Mouse (Mus musculus) lung, postnatal 4 days (tissue): ENCODE data around the gene Daglb.
"Not testable (repeated sequence)": the region's sequence is repeated elsewhere in the genome, so short reads cannot be mapped to it uniquely, and the experiment has no call there.

Source experiments
- DNase-seq, 2 experiments: peaks; one replicate each; pipeline ENCODE4 v3.0.0; 2021

The Daglb gene

DNA sequence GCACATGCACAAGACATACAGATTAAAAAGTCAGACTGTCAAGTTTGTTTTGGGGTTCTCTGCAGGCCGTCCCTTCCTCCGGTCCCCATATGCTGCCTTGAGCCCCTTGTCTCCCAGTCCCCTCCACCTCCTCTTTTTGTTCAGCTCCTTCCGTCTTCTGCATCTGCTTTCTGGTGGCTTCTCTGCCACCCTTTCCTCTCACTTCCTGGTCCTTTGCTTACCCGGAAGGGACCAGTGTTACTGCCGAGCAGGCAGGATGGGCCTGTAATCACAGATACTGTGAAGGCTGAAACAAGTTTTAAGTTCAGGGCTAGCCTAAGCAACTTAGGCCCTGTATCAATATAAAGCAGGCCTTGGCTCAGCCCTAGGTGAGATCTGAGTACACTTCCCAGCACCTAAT lies 23.6 kb downstream of the Daglb start:
- DNase-seq: no peak

DNA sequence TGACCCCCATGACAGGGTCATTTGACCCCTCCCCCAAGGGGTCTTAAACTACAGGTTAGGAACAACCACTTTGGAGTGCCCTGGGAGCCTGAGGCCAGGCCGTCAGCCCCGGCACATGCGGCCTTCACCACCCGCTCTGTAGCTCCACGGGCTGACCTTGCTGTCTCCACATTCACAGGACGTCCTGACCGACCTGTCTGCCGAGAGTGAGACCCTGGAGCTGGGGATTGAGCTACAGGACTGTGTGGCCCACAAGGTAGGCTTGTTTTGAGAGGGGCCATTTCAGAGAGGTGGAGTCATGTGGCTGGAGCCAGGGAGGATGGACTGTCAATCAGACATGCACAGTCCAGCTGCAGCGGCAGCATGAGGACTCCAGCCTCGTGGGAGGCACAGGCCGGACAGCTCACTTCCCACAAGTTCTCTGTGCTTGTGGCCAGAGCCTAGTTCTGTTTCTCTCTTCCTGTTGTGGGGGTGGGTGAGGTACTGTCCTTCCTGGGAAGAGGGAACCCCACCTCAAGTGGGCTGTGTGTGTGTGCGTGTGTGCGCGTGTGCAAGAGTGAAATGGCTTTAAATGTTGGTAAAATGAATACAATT lies 25.5 kb downstream of the Daglb start:
- no peak for DNase-seq

DNA sequence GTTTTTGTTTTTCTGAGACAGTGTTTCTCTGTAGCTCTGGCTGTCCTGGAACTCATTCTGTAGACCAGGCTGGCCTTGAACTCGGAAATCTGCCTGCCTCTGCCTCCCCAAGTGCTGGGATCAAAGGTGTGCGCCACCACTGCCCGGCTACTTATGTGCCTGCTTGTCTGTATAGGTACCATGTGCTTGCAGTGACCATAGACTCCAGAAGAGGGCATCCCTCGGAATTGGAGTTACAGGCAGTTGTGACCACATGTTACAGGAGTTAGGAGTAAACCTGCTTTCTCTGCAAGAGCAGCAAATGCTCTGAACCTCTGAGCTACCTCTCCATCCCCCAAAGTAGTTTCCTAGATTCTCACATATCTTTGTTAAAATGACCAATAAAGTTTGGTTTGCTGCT lies 27.4 kb downstream of the Daglb start:
- no peak for DNase-seq

DNA sequence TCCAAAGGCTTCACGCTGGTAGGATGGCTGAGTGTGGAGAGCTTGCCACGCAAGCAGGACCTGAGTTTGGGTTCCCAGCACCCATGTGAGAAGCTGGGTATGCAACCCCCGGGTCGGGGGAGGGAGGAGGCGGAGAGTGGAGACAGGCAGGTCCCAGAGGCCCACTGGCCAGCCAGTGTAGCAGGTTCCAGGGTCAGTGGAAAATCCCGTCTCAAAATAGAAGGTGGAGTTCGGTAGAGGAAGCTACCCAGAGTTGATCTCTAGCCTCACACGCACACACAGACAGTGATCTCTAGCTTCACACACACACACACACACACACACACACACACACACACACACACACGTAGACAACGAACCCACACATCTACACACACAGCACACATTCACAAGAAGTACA lies 28.8 kb downstream of the Daglb start:
- DNase-seq: no peak

DNA sequence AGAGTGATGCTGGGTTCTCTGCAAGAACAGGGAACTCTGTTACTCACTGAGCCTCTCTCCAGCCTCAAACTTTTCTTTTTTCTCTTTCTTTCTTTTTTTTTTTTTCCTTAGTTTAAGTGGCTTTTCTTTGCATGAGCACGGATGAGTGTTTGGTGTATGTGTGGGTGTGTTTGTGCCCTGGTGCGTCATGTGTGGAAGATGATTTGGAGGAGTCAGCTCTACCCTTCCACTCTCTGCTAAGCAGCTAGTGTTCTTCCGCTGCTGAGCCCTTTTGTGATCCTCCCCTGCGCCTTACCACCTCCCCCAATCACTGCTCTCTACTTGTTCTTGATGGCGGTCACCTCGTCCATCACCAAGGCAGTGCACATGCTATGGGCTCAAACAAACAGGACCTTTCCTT lies 31.3 kb downstream of the Daglb start:
- DNase-seq: no peak

DNA sequence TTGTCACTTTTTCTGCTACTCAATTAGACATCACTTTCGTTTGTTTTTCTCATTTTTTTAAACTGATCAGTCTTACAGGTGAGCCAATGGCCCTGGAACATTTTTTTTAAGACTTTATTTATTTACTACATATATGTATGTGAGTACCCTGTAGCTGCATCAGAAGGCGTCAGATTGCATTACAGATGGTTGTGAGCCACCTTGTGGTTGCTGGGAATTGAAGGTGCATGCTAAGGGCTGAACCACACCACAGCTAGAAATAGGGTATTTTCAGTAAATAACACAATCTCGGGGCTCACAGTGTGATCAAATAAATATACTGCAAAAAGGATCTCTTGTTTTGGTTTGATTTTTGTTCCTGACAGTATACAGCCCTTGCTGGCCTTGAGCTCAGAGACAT lies 33.1 kb downstream of the Daglb start:
- DNase-seq: no peak

DNA sequence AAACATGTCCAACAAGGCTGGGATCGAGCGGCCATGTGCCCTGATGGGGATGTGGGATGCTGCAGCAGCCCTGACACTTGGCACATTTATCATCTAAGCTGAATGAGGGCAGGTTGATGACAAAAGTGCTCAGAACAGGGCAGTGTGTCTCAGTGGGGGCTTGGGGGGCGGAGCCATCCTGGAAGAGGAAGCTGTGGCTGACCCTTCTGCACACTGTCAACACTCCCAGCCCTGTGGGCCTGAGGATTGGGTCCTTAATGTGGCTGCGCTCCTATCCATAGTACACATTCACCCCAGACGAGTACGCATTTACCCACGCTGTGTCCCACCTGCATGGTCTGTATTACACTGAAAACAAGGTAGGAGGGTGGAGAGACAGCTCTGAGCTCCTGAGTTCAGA lies 34.8 kb downstream of the Daglb start:
- no peak for DNase-seq

DNA sequence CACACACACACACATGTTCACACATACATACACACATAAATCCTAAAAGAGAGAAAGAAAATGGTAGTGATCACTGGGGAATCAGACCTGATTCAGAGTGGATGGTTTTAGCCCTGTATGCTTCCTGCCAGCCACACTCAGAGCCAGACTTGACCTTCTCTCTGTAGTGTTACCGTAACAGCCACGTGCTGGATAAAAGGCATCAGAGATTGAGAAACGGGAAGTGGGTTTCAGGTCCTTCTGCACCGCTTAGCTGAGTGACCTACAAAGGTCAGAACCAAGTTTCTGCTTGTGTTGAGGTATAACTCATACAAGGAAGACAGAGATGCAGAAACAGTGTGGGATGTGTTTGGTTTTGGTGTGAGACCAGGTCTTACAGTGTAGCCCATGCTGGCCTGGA lies 35.3 kb downstream of the Daglb start:
- DNase-seq: no peak

DNA sequence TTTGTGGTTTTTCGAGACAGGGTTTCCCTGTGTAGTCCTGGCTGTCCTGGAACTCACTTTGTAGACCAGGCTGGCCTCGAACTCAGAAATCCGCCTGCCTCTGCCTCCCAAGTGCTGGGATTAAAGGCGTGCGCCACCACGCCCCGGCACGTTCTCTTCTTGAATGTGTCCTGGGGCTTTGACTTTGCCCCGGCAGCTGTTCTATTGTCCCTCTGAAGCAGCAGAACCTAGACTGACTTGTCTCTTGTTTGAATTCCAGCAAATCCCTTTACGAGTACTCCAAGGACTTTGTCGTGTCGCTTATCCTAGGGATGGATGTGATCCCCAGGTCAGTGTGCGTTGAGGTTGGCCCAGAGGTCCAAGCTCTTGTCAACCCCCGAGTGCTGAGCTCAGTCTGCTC lies 36.3 kb downstream of the Daglb start:
- DNase-seq: not testable (repeated sequence)

DNA sequence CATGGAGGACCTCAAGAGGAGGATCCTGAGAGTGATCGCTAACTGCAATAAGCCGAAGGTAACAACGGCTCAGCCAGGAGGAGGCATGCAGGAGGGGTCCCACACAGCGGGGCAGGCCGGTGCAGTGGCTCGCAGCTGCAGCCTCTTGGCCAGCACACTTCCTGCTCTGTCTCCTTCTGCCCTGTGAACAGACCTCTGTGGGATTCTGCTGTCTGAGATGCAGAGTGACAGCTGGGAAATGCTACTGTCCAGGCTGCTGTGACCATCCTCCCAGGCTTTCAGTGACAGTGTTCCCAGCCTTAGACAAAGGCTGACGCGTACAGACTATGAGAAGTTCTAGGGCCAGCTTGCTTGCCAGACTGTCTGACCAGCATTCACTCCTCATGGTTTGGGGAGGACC lies 36.8 kb downstream of the Daglb start:
- DNase-seq: no peak

DNA sequence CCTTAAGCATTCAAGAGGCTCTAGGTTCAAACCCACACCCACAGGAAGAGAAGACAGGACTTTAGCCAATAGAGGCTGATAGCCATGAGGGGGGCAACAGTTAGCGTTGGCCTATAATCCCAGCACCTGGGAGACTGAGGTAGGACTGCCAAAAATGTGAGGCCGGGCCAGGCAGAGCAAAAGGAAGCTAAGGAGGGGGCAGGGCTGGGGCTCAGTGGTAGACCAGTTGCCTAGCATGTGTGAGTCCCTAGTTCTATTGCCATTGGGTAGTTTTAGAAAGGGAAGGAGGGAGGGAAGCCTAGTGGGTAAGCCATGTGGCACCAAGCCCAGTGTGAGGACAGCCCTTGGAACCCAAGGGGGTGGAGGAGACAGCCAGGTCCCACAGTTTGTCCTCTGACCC lies 37.3 kb downstream of the Daglb start:
- no peak for DNase-seq

DNA sequence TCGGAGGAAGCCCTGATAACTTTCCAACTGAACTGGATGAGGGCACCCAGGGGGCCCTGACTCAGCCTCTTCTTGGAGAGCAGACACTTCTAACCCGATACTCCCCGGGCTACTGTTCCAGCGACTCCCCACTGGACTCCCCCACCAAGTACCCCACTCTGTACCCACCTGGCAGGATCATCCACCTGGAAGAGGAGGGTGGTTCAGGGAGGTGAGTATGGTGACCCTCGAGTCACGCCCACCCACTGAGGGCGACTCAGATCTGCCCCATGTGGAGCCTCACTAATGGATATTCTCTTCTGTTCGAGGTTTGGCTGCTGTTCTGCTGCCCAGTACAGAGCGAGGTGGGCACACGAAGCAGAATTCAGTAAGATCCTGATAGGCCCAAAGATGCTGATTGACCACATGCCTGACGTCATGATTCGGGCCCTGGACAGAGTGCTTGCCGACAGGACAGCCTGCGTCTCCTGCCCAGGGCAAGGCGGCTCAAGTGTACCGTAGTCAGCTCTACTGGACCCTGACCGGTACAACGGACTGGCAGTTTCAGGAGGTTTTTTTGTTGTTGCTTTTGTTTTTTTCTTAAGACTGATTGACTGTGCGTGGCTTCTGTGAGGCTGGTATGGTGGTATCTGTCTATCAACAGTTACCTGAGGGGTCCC lies 38.6 kb downstream of the Daglb start:
- DNase-seq: no peak

DNA sequence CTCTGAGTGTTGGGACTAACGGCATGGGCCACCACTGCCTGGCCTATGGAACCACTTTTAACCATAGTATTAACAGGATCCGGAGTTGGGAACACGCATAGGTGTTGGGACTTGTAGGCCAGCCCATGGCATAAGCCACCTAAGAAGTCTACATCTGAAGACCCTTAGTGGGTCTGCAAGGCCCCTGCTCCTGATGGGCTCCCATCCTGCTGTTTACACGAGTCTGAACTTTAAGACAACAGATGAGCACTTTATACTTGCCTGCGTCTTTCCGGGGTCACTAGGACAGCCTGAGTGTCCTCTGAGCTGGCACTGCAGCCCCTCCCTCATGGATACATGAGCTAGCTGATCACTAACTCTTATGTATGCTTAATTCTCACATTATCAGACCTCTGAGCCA lies 39.4 kb downstream of the Daglb start:
- DNase-seq: no peak

DNA sequence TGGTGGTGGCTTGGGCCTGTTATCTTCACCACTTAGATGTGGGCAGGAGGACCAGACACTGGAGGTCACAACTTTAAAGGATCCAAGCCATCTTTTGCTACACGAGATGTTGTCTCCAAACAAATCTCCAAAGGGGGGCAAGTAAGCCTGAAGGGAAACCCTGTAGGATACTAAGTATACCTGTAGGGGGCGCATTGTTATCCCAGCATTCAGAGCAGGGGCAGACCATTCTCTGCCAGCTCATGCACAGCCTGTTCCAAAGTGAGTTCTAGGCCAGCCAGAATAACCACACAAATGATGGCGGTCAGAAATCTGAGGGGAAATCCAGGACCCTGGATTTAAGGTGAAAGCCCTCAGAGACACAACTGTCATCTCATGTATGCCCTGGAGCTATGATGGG lies 40.1 kb downstream of the Daglb start:
- DNase-seq: peak in 1 of 2 experiments; percentile 45

DNA sequence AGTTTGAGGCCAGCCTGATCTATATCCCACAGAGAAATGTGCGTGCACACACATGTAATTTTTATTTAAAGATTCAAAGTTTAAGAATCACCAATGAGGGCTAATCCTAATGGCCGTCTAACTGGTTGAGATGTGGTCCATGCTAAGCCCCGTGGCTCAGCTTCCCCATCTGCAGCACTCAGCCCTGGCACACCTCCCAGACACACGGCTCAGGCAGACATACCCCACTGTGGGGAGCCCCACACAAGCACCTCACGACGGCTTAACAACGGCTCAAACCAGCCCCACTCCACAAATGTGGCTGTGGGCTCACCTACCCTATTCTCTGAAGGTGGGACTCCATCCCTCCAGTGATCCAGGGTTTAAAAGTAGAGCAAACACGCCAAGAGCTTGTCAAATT lies 40.7 kb downstream of the Daglb start:
- DNase-seq: no peak

DNA sequence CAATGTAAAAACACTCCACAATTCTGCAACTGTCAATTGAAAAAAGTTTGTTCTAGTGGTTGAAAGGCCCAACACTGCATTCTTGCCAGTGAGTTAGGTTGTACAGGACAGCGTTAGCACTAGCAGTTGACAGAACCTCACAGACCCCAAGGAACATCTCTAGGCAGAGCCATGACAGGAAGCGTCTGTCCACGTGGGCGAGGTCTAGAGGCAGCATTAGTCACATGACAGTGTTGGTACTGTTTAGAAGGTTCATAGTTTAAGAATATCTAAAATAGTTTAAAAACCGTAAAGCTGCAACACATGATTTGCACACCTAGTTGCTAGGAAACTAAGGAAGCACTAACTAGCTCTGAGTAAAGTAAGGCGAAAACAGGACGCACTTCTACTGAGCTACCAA lies 41.2 kb downstream of the Daglb start:
- no peak for DNase-seq

DNA sequence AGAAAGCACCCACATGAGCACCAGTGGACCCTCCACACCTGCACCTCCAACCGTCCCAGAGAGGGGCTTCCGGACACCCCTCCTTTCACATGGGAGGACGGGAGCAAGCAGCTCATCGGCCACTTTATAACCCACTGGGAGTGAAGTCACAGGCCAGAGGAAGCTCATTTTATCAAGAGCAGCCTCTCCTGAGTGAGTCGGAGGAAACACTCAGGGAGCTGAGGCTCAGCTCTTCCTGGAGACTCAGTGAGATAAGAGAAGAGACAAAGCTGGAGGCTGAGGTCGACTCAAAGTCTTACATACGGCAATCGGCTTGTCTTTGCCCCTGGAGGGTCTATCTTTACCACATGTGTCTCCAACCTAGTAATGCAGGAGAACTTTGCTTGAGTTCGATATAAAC lies 44.9 kb downstream of the Daglb start:
- no peak for DNase-seq

DNA sequence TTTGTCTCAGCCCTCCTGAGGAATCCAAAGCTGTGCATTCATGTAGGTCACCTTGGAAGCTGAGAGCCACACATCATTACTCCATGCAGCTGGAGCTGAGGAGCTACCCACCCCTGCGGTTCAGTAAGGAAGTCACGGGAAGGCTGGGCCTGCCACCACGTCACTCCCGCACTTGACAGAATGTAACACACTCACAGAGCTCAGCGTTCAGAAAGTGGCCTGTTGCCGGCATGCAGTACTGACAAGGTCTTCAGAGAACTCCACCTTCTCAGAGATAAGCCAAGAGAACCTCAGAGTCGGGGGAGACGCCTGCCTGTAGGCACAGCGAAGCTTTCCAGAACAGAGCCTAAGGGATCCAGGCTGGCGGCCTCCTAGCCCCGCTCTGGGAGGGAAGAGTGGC lies 45.4 kb downstream of the Daglb start:
- peak; percentile 43 to 52 for DNase-seq

DNA sequence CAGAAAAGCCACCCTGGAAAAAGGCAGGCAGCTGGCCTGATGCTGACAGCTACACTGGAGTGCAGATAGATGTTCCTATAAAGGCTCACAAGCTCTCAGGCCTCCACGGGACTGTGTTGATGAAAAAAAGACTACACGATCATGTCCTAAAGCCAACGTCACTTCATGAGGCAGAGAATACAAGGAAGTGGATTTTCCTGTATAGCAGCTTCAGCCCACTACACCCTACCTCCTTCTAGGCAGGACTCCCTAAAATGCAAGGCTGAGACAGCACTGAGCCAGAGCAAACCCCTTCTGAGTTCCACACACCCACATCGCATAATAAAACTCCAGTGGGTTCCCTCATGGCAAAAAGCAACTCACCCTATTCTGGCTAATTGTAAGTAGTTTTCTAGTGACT lies 47.2 kb downstream of the Daglb start:
- no peak for DNase-seq

DNA sequence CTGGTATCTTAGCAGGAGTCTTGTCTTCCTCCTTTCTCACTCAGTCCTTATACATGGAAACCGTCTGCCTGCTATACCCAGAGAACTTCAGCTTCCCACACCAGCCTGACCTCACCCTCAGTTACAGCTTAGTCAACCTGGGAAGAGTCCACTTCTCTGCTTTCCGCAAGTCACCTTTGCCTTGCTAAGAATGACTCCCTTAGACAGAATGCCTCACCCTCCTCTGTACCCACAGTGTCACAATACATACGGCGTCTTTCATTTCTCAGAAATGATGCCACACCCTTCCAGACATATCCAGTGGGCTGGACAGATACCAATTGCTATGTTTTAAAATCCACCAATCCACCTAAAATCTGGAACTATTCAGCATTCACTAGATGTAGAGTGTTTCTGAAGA lies 47.9 kb downstream of the Daglb start:
- DNase-seq: peak in 1 of 2 experiments; percentile 20

DNA sequence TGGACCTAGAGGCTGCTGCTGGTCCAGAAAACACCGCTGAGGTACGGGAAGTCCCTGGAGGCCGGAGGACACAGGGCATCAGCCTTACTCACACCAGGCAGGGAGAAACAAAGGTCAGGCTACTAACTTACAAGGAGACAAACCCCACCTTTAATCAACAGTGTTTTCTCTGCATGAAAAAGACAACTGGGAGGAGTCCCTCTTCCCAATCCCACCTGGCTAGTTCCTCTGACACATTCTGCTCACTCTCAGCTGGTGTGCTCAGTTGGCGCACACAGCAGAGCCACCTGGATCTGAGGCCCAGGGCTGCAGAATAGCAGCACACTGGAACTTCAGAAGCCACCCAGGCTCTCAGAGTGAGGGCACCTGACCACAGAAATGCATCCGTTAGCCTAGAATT lies 50.5 kb downstream of the Daglb start:
- DNase-seq: no peak

DNA sequence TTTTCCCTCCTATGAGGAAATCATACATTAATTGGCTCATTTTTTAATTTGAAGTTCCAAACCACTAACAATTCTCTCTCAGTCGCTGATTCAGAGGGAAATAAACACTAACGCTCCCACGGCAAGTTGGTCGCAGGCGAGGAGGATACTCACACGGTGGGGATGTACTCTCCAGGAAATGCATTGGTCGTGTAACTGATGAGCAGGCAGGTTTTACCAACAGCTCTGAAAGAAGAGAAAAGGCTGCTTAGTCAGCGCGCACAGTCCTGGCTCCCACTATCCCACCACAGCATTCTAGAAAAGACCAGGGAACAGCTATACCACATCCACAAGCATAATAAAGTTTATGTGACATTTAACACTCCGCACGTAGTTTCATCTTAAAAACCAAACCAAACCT lies 52.6 kb downstream of the Daglb start:
- no peak for DNase-seq

DNA sequence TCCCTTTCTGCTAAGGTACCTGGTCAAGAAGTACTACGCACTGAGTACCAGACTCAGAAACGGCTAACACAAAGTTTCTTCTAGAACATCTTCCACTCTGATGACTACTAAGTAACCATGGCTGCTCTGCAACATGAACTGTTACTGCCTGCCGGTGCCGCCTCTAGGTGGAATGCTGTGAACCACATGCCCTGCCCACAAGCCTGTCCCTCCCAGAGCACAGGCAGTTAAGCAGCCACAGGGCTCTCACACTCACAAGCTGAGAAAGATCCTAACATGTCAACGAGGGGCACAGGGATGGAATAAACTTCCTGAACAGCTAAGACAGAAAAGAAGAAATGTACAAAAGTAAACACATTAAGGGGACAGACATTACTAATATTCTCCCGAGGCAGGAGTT lies 53.1 kb downstream of the Daglb start:
- DNase-seq: no peak

DNA sequence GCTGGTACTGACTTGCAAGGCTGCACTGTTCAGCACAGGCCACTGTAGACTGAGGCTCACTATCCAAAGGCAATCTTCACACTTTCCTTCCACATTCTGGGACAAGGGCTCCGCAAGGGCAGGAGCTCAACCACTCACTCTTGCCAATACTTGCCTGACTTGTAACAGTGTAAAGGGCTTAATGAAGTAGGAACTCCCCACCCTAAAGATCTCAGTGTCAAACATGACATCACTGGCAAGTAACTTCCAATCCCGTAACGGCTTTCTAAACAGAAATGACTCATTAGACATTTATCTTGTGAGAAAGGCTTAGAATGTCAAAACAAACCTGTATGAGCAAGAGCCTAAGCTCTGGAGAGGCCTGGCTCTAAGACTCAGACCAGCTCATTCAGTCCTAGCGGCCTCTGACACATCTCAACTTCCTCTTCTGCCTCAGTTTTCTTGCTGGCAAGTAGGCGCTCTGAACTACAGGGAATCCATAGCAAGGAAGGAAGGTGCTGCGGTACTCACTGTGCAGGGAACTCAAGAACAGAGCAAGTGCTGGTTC lies 53.7 kb downstream of the Daglb start:
- DNase-seq: peak in 1 of 2 experiments; percentile 29

DNA sequence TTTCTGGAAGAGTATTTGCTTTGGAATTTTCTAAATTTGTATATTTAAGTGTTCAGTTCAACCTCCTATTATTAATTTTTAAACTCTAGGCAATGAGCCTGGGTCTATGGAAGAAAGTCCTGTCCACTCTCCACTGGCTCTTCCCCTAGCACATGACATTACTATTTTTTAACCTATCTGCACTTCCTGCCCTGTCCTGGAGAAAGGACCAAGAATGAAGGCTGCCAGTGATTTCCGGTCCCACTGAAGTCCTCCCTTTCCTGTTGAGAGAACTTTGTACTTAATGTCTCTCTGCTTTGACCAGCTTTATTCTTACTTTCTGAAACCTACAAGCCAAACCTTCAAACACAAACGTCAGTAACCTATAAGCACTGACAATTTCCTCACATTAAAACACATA lies 56.0 kb downstream of the Daglb start:
- no peak for DNase-seq
